Mouse (Mus musculus) heart, adult 2 months (tissue): ENCODE measurements around the gene Rps27.

ENCODE experiments used
- CTCF ChIP-seq: fragments of 200-600 bp; IDR thresholded peaks from 2 replicates; pipeline ENCODE4 v1.8.1; 2022; ENCODE audit warnings: antibody characterized with exemption, mild to moderate bottlenecking, moderate library complexity
- POLR2A ChIP-seq: fragments of 200-500 bp; IDR thresholded peaks from 2 replicates; pipeline ENCODE4 v1.6.1; 2011; ENCODE audit warnings: mild to moderate bottlenecking, low read depth, low read length, control low read depth; ENCODE audit not compliant: insufficient read depth

GRCm38 (mm10) chr3:90197548-90197947, 15.9 kb downstream of the Rps27 start:
- TF ChIP-seq CTCF (no peak), POLR2A (no peak)
